Mouse (Mus musculus) heart, embryonic 14.5 days (tissue): Measurements from ENCODE around the gene Tcf7l1. TPM values are rescaled to one million over a fixed set of nuclear protein-coding genes. Genes with fewer than 3 reads are reported as not detected.

ENCODE experiments used
- ATAC-seq: fragments of 200-750 bp; cut with Nextera tagmentation; 2 replicates; pipeline ENCODE4 v1.8.0; 2017; ENCODE audit warnings: low read depth, moderate TSS enrichment; ENCODE audit not compliant: insufficient number of reproducible peaks, insufficient read depth, low FRiP score
- H3K27ac ChIP-seq, 2 experiments: fragments of 200-500 bp in 1 of 2; fragments of 300-500 bp in 1 of 2; sonication (generic) in 1 of 2; replicated peaks in 1 of 2; 2 replicates each; pipeline ENCODE4 v1.5.1; 2012 to 2014; ENCODE audit warnings: low read depth in 2 of 2, low read length in 2 of 2, control low read depth in 1 of 2, mild to moderate bottlenecking in 1 of 2, mixed read lengths in 1 of 2; ENCODE audit not compliant: control insufficient read depth in 1 of 2, insufficient read depth in 1 of 2
- H3K27me3 ChIP-seq: fragments of 300-500 bp; sonication (generic); 2 replicates; pipeline ENCODE4 v1.6.1; 2014; ENCODE audit warnings: mild to moderate bottlenecking, low read length, control low read depth; ENCODE audit not compliant: control insufficient read depth, insufficient read depth
- H3K36me3 ChIP-seq: fragments of 300-500 bp; sonication (generic); 2 replicates; pipeline ENCODE4 v1.6.1; 2014; ENCODE audit warnings: mild to moderate bottlenecking, control low read depth, low read length, mixed read lengths; ENCODE audit not compliant: control insufficient read depth, insufficient read depth
- H3K4me1 ChIP-seq, 2 experiments: fragments of 200-500 bp in 1 of 2; fragments of 300-500 bp in 1 of 2; sonication (generic) in 1 of 2; 2 replicates each; pipeline ENCODE4 v1.6.1; 2012 to 2014; ENCODE audit warnings: low read length in 2 of 2, control low read depth in 1 of 2, mixed read lengths in 1 of 2; ENCODE audit not compliant: control insufficient read depth in 2 of 2, insufficient read depth in 2 of 2
- H3K4me2 ChIP-seq: fragments of 300-500 bp; sonication (generic); 2 replicates; pipeline ENCODE4 v1.6.1; 2014; ENCODE audit warnings: mild to moderate bottlenecking, low read length
- H3K4me3 ChIP-seq, 2 experiments: fragments of 200-500 bp in 1 of 2; fragments of 300-500 bp in 1 of 2; sonication (generic) in 1 of 2; 2 replicates each; pipeline ENCODE4 v1.5.1; 2012 to 2014; ENCODE audit warnings: low read length in 2 of 2, mild to moderate bottlenecking in 2 of 2, control low read depth in 1 of 2, low read depth in 1 of 2, moderate library complexity in 1 of 2; ENCODE audit not compliant: control insufficient read depth in 1 of 2, insufficient read depth in 1 of 2
- H3K9ac ChIP-seq: fragments of 300-500 bp; sonication (generic); 2 replicates; pipeline ENCODE4 v1.6.1; 2014; ENCODE audit warnings: mild to moderate bottlenecking, low read length
- H3K9me3 ChIP-seq: fragments of 300-500 bp; sonication (generic); 2 replicates; pipeline ENCODE4 v1.6.1; 2016; ENCODE audit warnings: low read length, control low read depth; ENCODE audit not compliant: control insufficient read depth
- whole genome bisulfite sequencing: fragments of 180-500 bp; shearing (Covaris S2); extraction: QIAGEN DNeasy Blood & Tissue Kit; methylation state at CpG from one replicate; pipeline ENCODE4 v1.1.7; 2014; 5-methylcytosine and 5-hydroxymethylcytosine counted together
- polyA plus RNA-seq: library from polyadenylated mRNA; unstranded; fragments of >200 nt; fragmentation: Nextera tagmentation; extraction: Ambion mirVana; gene quantifications from 2 replicates; pipeline ENCODE4 v1.2.1, GENCODE M21; 2014

The Tcf7l1 gene
- polyA plus RNA-seq, 1 experiment from 2014 or later, result 17.4 TPM

GRCm38 (mm10) chr6:72615561-72616375, 173.3 kb downstream of the Tcf7l1 start:
- Histone ChIP-seq H3K9me3 (no peaks in the 10 kb centered on the region), H3K27ac (peak overlapping the region in 1 of 2 experiments; percentile 88; a peak in 1 of 4 replicates), H3K4me3 (peak overlapping the region; percentile 75 to 85), H3K4me1 (peaks cover 7 to 25% of the 10 kb centered on the region in 2 experiments), H3K36me3 (peaks cover 35% of the 10 kb centered on the region), H3K27me3 (no peaks in the 10 kb centered on the region), H3K9ac (peak overlapping the region; percentile 85), H3K4me2 (peak overlapping the region; percentile 89)
- WGBS, result 19% methylated on average over 25 of the region's 25 CpGs
- ATAC-seq, result no peak

- H3K4me1 ChIP-seq, result peaks cover 7 to 28% of the 10 kb centered on the region in 2 experiments
These were observed 173.9 kb downstream of the Tcf7l1 start for GRCm38 (mm10) chr6:72615151-72615550.

GRCm38 (mm10) chr6:72610261-72610660, 178.8 kb downstream of the Tcf7l1 start:
- Histone ChIP-seq H3K4me2 (no peak overlapping the region), H3K9ac (0 out of 2 replicates have a peak overlapping the region, but pooled peaks have one; percentile 8), H3K36me3 (peaks cover 87% of the 10 kb centered on the region), H3K9me3 (no peaks in the 10 kb centered on the region), H3K27ac (no peak overlapping the region), H3K4me1 (peaks cover 0 to 17% of the 10 kb centered on the region in 2 experiments; a peak in 3 of 4 replicates), H3K27me3 (no peaks in the 10 kb centered on the region), H3K4me3 (no peak overlapping the region)
- 55% methylated on average over 4 of the region's 4 CpGs for whole genome bisulfite sequencing
- no peak for ATAC-seq

More at GRCm38 (mm10) chr6:72615151-72615550, 173.9 kb downstream of the Tcf7l1 start:
- ATAC-seq, result no peak
- Histone ChIP-seq H3K27me3 (no peaks in the 10 kb centered on the region), H3K4me3 (peak overlapping the region; percentile 75 to 85; a peak in 3 of 4 replicates), H3K9ac (peak overlapping the region; percentile 85), H3K36me3 (peaks cover 41% of the 10 kb centered on the region), H3K4me2 (peak overlapping the region; percentile 89), H3K27ac (no peak overlapping the region), H3K9me3 (no peaks in the 10 kb centered on the region)
- 53% methylated on average over 2 of the region's 2 CpGs for WGBS

- Histone ChIP-seq H3K27me3 (no peaks in the 10 kb centered on the region), H3K27ac (no peak overlapping the region), H3K9me3 (no peaks in the 10 kb centered on the region), H3K9ac (no peak overlapping the region), H3K4me1 (0 out of 4 replicates have a peak, but pooled peaks cover 0 to 3% of the 10 kb centered on the region in 2 experiments), H3K4me2 (no peak overlapping the region), H3K4me3 (no peak overlapping the region), H3K36me3 (peaks cover 96% of the 10 kb centered on the region)
- 86% methylated on average over 4 of the region's 4 CpGs for WGBS
- ATAC-seq, result no peak
These were observed 180.3 kb downstream of the Tcf7l1 start for GRCm38 (mm10) chr6:72608662-72609184.

- Histone ChIP-seq H3K36me3 (peaks cover 95% of the 10 kb centered on the region), H3K4me2 (no peak overlapping the region), H3K4me1 (0 out of 4 replicates have a peak, but pooled peaks cover 0 to 3% of the 10 kb centered on the region in 2 experiments), H3K9me3 (no peaks in the 10 kb centered on the region), H3K4me3 (no peak overlapping the region), H3K9ac (no peak overlapping the region), H3K27me3 (no peaks in the 10 kb centered on the region), H3K27ac (no peak overlapping the region)
- WGBS, result 76% methylated on average over 5 of the region's 5 CpGs
- no peak for ATAC-seq
These were observed 181.4 kb downstream of the Tcf7l1 start for GRCm38 (mm10) chr6:72607676-72608075.

- Histone ChIP-seq H3K9ac (no peak overlapping the region), H3K27me3 (no peaks in the 10 kb centered on the region), H3K4me2 (no peak overlapping the region), H3K4me1 (0 out of 4 replicates have a peak, but pooled peaks cover 0 to 3% of the 10 kb centered on the region in 2 experiments), H3K4me3 (no peak overlapping the region), H3K27ac (no peak overlapping the region), H3K36me3 (peaks cover 93% of the 10 kb centered on the region), H3K9me3 (no peaks in the 10 kb centered on the region)
- WGBS, result 81% methylated on average over 4 of the region's 4 CpGs
- ATAC-seq, result no peak
These were observed 182.0 kb downstream of the Tcf7l1 start for GRCm38 (mm10) chr6:72607060-72607459.

DNA sequence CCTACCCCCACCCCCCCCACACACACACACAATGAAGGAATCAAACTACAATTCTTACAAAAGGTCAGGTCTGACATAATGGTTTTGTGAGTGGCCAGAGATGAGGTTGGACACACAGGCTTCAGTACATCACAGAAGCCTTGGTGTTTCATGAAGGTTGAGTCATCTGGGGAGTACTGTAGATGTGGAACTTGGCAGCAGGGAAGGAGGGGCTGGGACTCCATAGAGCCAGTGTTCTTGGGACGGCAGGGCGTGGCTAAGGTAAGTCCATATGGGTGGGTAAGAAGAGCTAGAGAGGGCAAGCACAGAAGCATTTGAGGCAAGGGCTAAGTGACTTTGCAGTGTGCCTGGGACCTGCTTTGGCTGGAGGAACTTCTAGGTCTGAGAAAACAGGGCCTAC, 185.0 kb downstream of the Tcf7l1 start:
- Histone ChIP-seq H3K27me3 (no peaks in the 10 kb centered on the region), H3K4me1 (peaks cover 2 to 5% of the 10 kb centered on the region in 2 experiments; a peak in 3 of 4 replicates), H3K4me3 (no peak overlapping the region), H3K9me3 (no peaks in the 10 kb centered on the region), H3K27ac (no peak overlapping the region), H3K9ac (no peak overlapping the region), H3K4me2 (no peak overlapping the region), H3K36me3 (peaks cover 63% of the 10 kb centered on the region)
- ATAC-seq, result no peak
- WGBS, result 69% methylated on average over 2 of the region's 2 CpGs
